Mouse (Mus musculus) urinary bladder, adult 2 months (tissue): Measurements from ENCODE around the gene Tbc1d23. TPM values are rescaled to one million over a fixed set of nuclear protein-coding genes. Genes with fewer than 3 reads are reported as not detected.

Source experiments
- polyA plus RNA-seq: library from polyadenylated mRNA; depleted of rRNA; stranded (reverse); fragments of >200 nt; gene quantifications from 2 replicates; pipeline ENCODE4 v1.2.3, GENCODE M21; 2012; rRNA removed

The Tbc1d23 gene
- polyA plus RNA-seq, 1 experiment: 39.2 TPM

Other genes starting within 250 kb of the Tbc1d23 start
- 0.21 TPM in 2 replicates for gene Tmem45a2, start 160.1 kb downstream of the Tbc1d23 start, polyA plus RNA-seq
- 29.8 and 31.5 TPM in 2 replicates for gene Tomm70a, start 109.8 kb downstream of the Tbc1d23 start, polyA plus RNA-seq
- 30.8 and 30.9 TPM in 2 replicates for gene Nit2, start 64.2 kb downstream of the Tbc1d23 start, polyA plus RNA-seq
- gene Tmem30c, start 61.4 kb upstream of the Tbc1d23 start, polyA plus RNA-seq: 0.07 TPM in 1 of 2 replicates, not detected in the other
- gene Filip1l, start 121.6 kb upstream of the Tbc1d23 start, polyA plus RNA-seq: 57.1 and 66.5 TPM in 2 replicates